Mouse (Mus musculus): ENCODE measurements around the gene Tpsg1. TPM values are rescaled to one million over a fixed set of nuclear protein-coding genes. Genes with fewer than 3 reads are reported as not detected.
A peak's percentile ranks its signal among the peaks of the same experiment; 100 is the strongest.

The Tpsg1 gene
- polyA plus RNA-seq, 1 experiment from 2014 or later = 3.5 TPM

GRCm38 (mm10) chr17:25409621-25410020 lies 40.5 kb downstream of the Tpsg1 start:
- 68% methylated on average over 7 of the region's 7 CpGs for WGBS
- no peak for ATAC-seq (ENCODE audit: insufficient read depth, low FRiP score, low read depth)
- no peaks in the 10 kb centered on the region for H3K27me3 ChIP-seq (replicated peaks)
- peaks cover 51% of the 10 kb centered on the region for H3K4me1 ChIP-seq
- no peak overlapping the region for H3K4me3 ChIP-seq (replicated peaks)
- no peak overlapping the region for H3K27ac ChIP-seq
- H3K9ac ChIP-seq = no peak overlapping the region
- H3K9me3 ChIP-seq = no peaks in the 10 kb centered on the region
- no peaks in the 10 kb centered on the region for H3K36me3 ChIP-seq
- no peak overlapping the region for H3K4me2 ChIP-seq

GRCm38 (mm10) chr17:25410180-25410579 lies 41.1 kb downstream of the Tpsg1 start:
- Histone ChIP-seq H3K36me3 (no peaks in the 10 kb centered on the region), H3K4me3 (replicated peaks) (no peak overlapping the region), H3K9ac (no peak overlapping the region), H3K27me3 (replicated peaks) (no peaks in the 10 kb centered on the region), H3K4me2 (no peak overlapping the region), H3K27ac (no peak overlapping the region), H3K4me1 (peaks cover 51% of the 10 kb centered on the region), H3K9me3 (no peaks in the 10 kb centered on the region)
- ATAC-seq (ENCODE audit: insufficient read depth, low FRiP score, low read depth) = no peak
- 64% methylated on average over 6 of the region's 6 CpGs for WGBS

GRCm38 (mm10) chr17:25410786-25411185 lies 41.7 kb downstream of the Tpsg1 start:
- Histone ChIP-seq H3K27ac (no peak overlapping the region; the same call in 1 of the 2 replicates), H3K36me3 (no peaks in the 10 kb centered on the region), H3K4me1 (peaks cover 51% of the 10 kb centered on the region), H3K4me2 (no peak overlapping the region), H3K9ac (no peak overlapping the region), H3K27me3 (replicated peaks) (no peaks in the 10 kb centered on the region), H3K9me3 (no peaks in the 10 kb centered on the region), H3K4me3 (replicated peaks) (no peak overlapping the region)
- no peak for ATAC-seq (ENCODE audit: insufficient read depth, low FRiP score, low read depth)
- WGBS = 41% methylated on average over 7 of the region's 7 CpGs

- peaks cover 51% of the 10 kb centered on the region for H3K4me1 ChIP-seq
- no peak overlapping the region for H3K27ac ChIP-seq
- no peak overlapping the region for H3K9ac ChIP-seq
- ATAC-seq (ENCODE audit: insufficient read depth, low FRiP score, low read depth) = no peak
- no peak overlapping the region for H3K4me3 ChIP-seq (replicated peaks)
- 55% methylated on average over 4 of the region's 4 CpGs for WGBS
- no peaks in the 10 kb centered on the region for H3K9me3 ChIP-seq
- no peak overlapping the region for H3K4me2 ChIP-seq
- H3K36me3 ChIP-seq = no peaks in the 10 kb centered on the region
- no peaks in the 10 kb centered on the region for H3K27me3 ChIP-seq (replicated peaks)
These were observed 42.2 kb downstream of the Tpsg1 start for GRCm38 (mm10) chr17:25411251-25411650.

GRCm38 (mm10) chr17:25414209-25414608 lies 45.1 kb downstream of the Tpsg1 start:
- peaks cover 54% of the 10 kb centered on the region for H3K4me1 ChIP-seq
- WGBS = 55% methylated on average over 4 of the region's 4 CpGs
- no peaks in the 10 kb centered on the region for H3K9me3 ChIP-seq
- no peaks in the 10 kb centered on the region for H3K36me3 ChIP-seq
- no peak overlapping the region for H3K4me3 ChIP-seq (replicated peaks)
- no peaks in the 10 kb centered on the region for H3K27me3 ChIP-seq (replicated peaks)
- no peak for ATAC-seq (ENCODE audit: insufficient read depth, low FRiP score, low read depth)
- no peak overlapping the region for H3K4me2 ChIP-seq
- no peak overlapping the region for H3K9ac ChIP-seq
- no peak overlapping the region for H3K27ac ChIP-seq

GRCm38 (mm10) chr17:25414917-25415316 lies 45.8 kb downstream of the Tpsg1 start:
- no peak overlapping the region for H3K4me3 ChIP-seq (replicated peaks)
- peak overlapping the region; percentile 36; the same call in 1 of the 2 replicates for H3K27ac ChIP-seq
- H3K27me3 ChIP-seq (replicated peaks) = no peaks in the 10 kb centered on the region
- H3K4me1 ChIP-seq = peaks cover 48% of the 10 kb centered on the region
- H3K4me2 ChIP-seq = 0 out of 2 replicates have a peak overlapping the region, but pooled peaks have one; percentile 6
- no peak for ATAC-seq (ENCODE audit: insufficient read depth, low FRiP score, low read depth)
- WGBS = 37% methylated on average over 3 of the region's 3 CpGs
- no peaks in the 10 kb centered on the region for H3K36me3 ChIP-seq
- H3K9ac ChIP-seq = no peak overlapping the region
- H3K9me3 ChIP-seq = no peaks in the 10 kb centered on the region

GRCm38 (mm10) chr17:25415421-25415913 lies 46.4 kb downstream of the Tpsg1 start:
- no peaks in the 10 kb centered on the region for H3K9me3 ChIP-seq
- no peak overlapping the region for H3K9ac ChIP-seq
- no peaks in the 10 kb centered on the region for H3K36me3 ChIP-seq
- 12% methylated on average over 5 of the region's 6 CpGs for WGBS
- H3K4me1 ChIP-seq = peaks cover 46% of the 10 kb centered on the region
- no peaks in the 10 kb centered on the region for H3K27me3 ChIP-seq (replicated peaks)
- H3K4me3 ChIP-seq (replicated peaks) = no peak overlapping the region
- peak overlapping the region; percentile 36; the same call in 1 of the 2 replicates for H3K27ac ChIP-seq
- peak overlapping the region; percentile 8; the same call in 1 of the 2 replicates for H3K4me2 ChIP-seq
- ATAC-seq (ENCODE audit: insufficient read depth, low FRiP score, low read depth) = peak; percentile 37; the same call in 1 of the 2 replicates

GRCm38 (mm10) chr17:25416219-25416618 lies 47.1 kb downstream of the Tpsg1 start:
- Histone ChIP-seq H3K27me3 (replicated peaks) (no peaks in the 10 kb centered on the region), H3K4me3 (replicated peaks) (no peak overlapping the region), H3K4me1 (peaks cover 43% of the 10 kb centered on the region), H3K9ac (no peak overlapping the region), H3K9me3 (no peaks in the 10 kb centered on the region), H3K4me2 (peak overlapping the region; percentile 8; the same call in 1 of the 2 replicates), H3K27ac (peak overlapping the region; percentile 36), H3K36me3 (no peaks in the 10 kb centered on the region)
- 23% methylated on average over 3 of the region's 3 CpGs for WGBS
- peak; percentile 20; the same call in 1 of the 2 replicates for ATAC-seq (ENCODE audit: insufficient read depth, low FRiP score, low read depth)

- Histone ChIP-seq H3K27me3 (replicated peaks) (no peaks in the 10 kb centered on the region), H3K4me2 (no peak overlapping the region), H3K36me3 (no peaks in the 10 kb centered on the region), H3K9ac (no peak overlapping the region), H3K4me3 (replicated peaks) (no peak overlapping the region), H3K4me1 (peaks cover 40% of the 10 kb centered on the region), H3K9me3 (no peaks in the 10 kb centered on the region), H3K27ac (no peak overlapping the region)
- no peak for ATAC-seq (ENCODE audit: insufficient read depth, low FRiP score, low read depth)
- 67% methylated on average over 6 of the region's 6 CpGs for WGBS
These were observed 48.9 kb downstream of the Tpsg1 start for GRCm38 (mm10) chr17:25417990-25418389.

- 28% methylated on average over 9 of the region's 9 CpGs for WGBS
- Histone ChIP-seq H3K9me3 (no peaks in the 10 kb centered on the region), H3K27ac (no peak overlapping the region), H3K27me3 (replicated peaks) (no peaks in the 10 kb centered on the region), H3K4me1 (peaks cover 39% of the 10 kb centered on the region), H3K9ac (no peak overlapping the region), H3K4me3 (replicated peaks) (no peak overlapping the region), H3K4me2 (no peak overlapping the region), H3K36me3 (no peaks in the 10 kb centered on the region)
- ATAC-seq (ENCODE audit: insufficient read depth, low FRiP score, low read depth) = no peak
These were observed 49.9 kb downstream of the Tpsg1 start for GRCm38 (mm10) chr17:25418926-25419325.

- WGBS = 80% methylated on average over 3 of the region's 3 CpGs
- ATAC-seq (ENCODE audit: insufficient read depth, low FRiP score, low read depth) = no peak
- Histone ChIP-seq H3K9ac (no peak overlapping the region), H3K9me3 (no peaks in the 10 kb centered on the region), H3K4me1 (peaks cover 28% of the 10 kb centered on the region), H3K27ac (no peak overlapping the region), H3K4me2 (no peak overlapping the region), H3K4me3 (replicated peaks) (no peak overlapping the region), H3K36me3 (no peaks in the 10 kb centered on the region), H3K27me3 (replicated peaks) (no peaks in the 10 kb centered on the region)
These were observed 51.9 kb downstream of the Tpsg1 start for GRCm38 (mm10) chr17:25420998-25421397.

Measured in stomach, embryonic 15.5 days (tissue).